Mouse (Mus musculus) bone marrow macrophage, adult 2 months (primary cell): ENCODE data around the gene Cnn3. TPM values are rescaled to one million over a fixed set of nuclear protein-coding genes. Genes with fewer than 3 reads are reported as not detected.

Experiments used
- H3K27ac ChIP-seq: 2 replicates; pipeline ENCODE4 v1.5.1; 2012; ENCODE audit warnings: low read depth, low read length; ENCODE audit not compliant: insufficient read depth
- H3K4me1 ChIP-seq: 2 replicates; pipeline ENCODE4 v1.6.1; 2012; ENCODE audit warnings: low read length; ENCODE audit not compliant: control insufficient read depth, insufficient read depth
- H3K4me3 ChIP-seq: 2 replicates; pipeline ENCODE4 v1.5.1; 2012; ENCODE audit warnings: mild to moderate bottlenecking, low read length, moderate library complexity; ENCODE audit not compliant: insufficient read depth
- CTCF ChIP-seq: IDR thresholded peaks from 2 replicates; pipeline ENCODE4 v1.5.1; 2012; ENCODE audit warnings: low read depth, mild to moderate bottlenecking, low read length, moderate library complexity
- POLR2A ChIP-seq: IDR thresholded peaks from 2 replicates; pipeline ENCODE4 v1.6.1; 2012; ENCODE audit warnings: mild to moderate bottlenecking, low read depth, low read length, borderline replicate concordance
- polyA plus RNA-seq: library from polyadenylated mRNA; stranded (reverse); fragments of >200 nt; gene quantifications from 2 replicates; pipeline ENCODE4 v1.2.4, GENCODE M21; 2012; ENCODE audit not compliant: missing spikeins, insufficient read depth, insufficient read length

Gene Cnn3
- polyA plus RNA-seq, result 1.3 and 3.6 TPM in 2 replicates

DNA sequence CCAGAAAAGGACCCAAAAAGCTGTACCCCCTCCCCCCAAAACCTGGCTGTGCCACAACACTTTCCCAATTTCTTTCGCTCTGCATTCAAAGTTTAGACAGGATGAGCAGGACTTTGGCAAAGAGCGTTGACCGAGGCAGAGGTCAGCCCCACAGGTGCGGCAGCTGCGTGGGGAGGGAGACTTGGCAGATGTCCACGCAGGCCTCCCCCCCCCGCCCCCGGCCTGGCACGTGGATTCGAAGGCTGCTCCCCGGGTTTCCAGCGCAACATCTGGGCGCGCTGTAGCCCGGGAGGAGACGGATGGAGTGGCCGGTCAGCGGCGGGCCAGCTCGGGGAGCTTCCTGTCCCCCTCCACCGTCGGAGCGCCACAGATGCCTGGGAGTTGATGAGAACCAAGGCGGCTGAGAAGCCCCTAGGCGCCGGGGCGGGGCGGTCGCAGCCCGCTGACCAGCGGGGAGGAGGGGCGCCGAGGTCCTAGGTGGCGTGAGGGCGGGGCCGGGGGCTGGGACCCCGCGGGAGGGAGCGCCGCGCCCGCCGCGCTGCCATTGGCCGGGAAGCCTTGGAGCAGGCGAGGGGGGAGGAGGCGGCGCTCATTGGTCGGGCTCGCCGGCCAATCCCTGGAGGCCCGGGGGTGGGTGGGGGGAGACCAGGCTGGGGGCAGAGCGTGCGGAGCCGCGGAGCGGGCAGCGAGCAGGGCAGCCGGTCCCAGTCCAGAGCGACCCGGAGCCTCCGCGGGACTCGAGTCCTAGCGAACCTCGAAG is at the start of gene Cnn3:
Cnn3 (plus strand) TSS at position 637 of the 760 bp plus-strand sequence.
- Histone ChIP-seq H3K27ac (no peak within 1 kb of the TSS), H3K4me3 (peak within 1 kb of the TSS; percentile 47), H3K4me1 (no peaks in the 10 kb centered on the region; the same call in 1 of the 2 replicates)
- TF ChIP-seq CTCF, result no peak
- TF ChIP-seq POLR2A, result no peak

DNA sequence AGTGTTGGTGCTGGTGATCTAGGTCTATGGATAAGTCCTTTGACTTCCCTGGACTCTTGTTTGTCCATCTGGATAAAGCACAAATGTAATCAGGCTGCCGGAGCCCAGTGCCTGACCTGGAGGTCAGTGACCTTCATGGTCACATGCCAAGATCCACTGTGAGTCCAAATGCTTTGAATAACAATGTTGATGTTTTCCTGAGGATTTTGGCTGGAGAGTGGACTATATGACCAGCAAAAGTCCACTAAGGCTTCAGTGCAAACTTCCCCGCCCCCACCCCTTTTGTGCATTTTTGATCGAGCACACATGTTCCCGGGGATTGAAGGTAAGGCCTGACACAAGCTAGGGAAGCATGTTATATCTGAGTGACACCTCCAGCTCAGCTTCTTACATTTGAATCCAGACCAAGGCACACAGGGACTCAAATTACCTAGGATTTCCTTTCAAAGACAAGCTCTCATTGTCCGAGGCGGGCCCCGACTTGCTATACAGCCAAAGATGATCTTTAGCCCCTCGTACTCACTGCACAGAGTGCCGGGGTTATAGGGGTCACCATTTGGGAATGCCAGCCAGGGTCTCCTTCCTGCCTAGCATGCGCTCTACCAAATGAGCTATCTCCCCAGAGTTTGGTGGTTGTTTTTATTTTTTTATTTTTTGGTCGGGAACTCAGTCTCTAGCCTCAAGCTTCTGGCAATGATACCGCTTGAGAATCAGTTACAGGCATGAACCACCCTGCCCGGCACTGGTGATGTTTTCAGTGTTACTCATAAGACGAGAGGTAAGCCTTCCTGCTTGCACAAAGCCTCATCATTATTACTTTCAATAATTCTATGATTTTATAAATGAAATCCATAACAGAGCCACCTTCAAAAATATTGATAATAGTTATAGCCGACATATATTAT is 47.3 kb upstream of the Cnn3 start:
- Histone ChIP-seq H3K4me3 (no peak overlapping the region), H3K27ac (no peak overlapping the region), H3K4me1 (no peaks in the 10 kb centered on the region)
- TF ChIP-seq POLR2A (no peak), CTCF (no peak)

DNA sequence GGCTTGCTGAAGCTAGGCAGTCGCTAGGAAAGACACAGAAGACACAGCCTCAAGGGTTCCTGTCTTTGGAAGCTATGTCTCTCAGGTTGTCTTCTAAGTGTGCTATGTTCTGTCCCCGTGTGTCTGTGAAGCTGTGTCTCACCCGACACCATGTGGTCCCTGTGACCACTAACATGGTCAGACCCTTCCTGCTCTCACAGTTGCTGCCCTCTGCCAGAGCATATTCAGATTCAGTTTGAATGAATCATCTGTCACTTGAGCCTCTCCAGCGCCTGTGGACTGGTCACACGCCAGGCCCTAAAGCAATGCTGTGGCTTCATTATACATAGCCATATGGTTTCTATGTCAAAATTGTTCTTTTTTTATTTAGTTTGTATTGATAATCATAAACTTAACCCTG is 46.6 kb upstream of the Cnn3 start:
- TF ChIP-seq POLR2A (no peak), CTCF (no peak)
- no peaks in the 10 kb centered on the region for H3K4me1 ChIP-seq
- H3K4me3 ChIP-seq, result no peak overlapping the region
- H3K27ac ChIP-seq, result no peak overlapping the region

DNA sequence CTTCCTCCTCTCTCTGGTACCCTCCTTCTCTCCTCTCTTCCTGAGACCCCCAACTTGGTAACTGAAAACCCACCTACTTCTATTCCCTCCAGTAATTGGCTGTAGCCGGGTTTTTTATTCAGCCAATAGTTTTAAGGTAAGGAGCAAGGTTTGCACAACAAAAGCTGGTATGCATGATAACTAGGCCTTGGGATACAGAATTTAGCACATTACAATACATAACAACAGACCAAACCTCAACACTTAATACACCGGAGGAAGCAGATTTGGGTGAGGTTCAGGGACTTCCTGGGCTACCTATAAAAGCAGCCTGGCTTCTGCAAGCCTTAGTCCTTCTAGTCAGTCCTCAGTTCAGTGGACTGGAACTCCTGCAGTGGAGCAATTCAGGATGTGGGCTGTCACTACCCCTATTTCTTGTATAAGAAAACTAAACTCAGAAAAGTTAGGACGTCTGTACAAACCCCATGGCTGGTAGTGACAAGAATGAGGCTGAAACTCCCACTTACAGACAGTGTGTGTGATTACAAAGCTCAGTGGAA is 38.8 kb upstream of the Cnn3 start:
- Histone ChIP-seq H3K4me3 (no peak overlapping the region), H3K4me1 (no peaks in the 10 kb centered on the region), H3K27ac (no peak overlapping the region)
- TF ChIP-seq POLR2A (no peak), CTCF (no peak)

DNA sequence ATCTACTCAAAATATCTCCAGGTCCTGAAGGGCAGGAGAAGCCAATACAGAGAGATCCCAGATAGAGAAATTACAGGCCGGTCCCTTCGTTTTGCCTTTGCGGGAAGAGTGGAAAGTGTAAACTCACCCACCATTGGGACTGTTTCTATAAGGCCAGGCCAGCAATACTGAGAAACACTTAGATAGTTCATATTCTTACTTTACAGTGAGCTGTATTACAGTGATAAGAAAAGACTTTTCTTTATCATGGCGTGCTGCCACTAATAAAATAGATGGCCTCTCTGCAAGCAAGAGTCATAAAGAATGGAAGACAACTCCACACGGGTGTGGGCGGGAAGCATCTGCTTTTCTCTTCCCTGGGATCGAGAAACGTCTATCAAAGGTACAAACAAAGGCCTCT is 36.9 kb upstream of the Cnn3 start:
- no peak for TF ChIP-seq POLR2A
- TF ChIP-seq CTCF, result no peak
- Histone ChIP-seq H3K4me1 (no peaks in the 10 kb centered on the region), H3K4me3 (no peak overlapping the region), H3K27ac (no peak overlapping the region)

DNA sequence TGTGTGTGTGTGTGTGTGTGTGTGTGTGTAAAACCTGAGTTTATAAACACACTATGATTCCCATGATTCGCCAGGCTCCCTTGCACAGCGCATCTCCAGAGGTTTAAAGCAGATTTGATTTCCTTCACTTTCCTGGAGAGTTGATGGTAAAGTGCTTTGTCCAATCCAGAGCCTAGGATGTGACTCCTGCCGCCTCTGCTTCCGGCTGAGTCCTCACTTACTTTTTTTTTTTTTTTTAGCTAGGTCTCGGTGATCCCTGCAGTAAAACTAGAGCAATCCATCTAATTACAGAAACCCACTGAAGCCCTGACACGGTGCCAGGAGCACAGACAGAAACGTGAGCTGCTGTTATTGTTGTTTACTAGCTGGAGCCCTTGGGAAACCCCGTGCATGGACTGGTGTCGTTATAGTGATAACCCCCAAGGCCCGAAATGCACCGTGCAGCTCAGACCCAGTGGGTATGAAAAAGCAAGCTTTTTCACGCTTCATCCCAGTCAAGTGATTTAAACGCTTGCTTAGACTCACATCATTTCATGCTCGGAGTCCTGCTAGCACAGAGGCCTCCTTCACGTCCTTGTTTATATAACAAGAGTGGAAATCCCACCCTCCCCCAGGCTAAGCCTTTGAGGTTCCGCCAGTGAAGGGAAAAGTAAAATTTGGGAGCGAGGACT is 36.3 kb upstream of the Cnn3 start:
- no peak for TF ChIP-seq POLR2A
- TF ChIP-seq CTCF, result no peak
- no peak overlapping the region for H3K4me3 ChIP-seq
- H3K4me1 ChIP-seq, result no peaks in the 10 kb centered on the region
- no peak overlapping the region for H3K27ac ChIP-seq

DNA sequence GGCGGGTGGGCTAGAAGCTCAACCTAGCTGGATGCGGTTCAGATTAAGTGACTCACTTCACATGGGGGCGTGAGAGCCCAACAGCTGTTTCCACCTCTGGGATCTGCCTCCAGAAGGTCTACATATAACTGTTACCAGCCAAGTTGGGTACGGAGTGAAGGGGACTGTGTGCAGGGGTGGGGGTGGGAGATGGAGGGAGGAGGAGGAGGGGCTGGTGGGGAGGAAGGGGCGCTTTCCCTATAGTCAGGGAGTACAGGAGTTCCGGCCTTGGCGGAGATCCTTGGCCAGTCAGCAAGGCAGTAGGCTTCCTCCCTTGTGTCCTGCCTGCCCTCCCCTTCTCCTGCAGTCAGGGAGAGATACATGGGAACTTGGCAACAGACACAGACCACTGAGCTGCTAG is 35.6 kb upstream of the Cnn3 start:
- no peak for TF ChIP-seq CTCF
- no peak for TF ChIP-seq POLR2A
- Histone ChIP-seq H3K27ac (no peak overlapping the region), H3K4me3 (no peak overlapping the region), H3K4me1 (no peaks in the 10 kb centered on the region)

DNA sequence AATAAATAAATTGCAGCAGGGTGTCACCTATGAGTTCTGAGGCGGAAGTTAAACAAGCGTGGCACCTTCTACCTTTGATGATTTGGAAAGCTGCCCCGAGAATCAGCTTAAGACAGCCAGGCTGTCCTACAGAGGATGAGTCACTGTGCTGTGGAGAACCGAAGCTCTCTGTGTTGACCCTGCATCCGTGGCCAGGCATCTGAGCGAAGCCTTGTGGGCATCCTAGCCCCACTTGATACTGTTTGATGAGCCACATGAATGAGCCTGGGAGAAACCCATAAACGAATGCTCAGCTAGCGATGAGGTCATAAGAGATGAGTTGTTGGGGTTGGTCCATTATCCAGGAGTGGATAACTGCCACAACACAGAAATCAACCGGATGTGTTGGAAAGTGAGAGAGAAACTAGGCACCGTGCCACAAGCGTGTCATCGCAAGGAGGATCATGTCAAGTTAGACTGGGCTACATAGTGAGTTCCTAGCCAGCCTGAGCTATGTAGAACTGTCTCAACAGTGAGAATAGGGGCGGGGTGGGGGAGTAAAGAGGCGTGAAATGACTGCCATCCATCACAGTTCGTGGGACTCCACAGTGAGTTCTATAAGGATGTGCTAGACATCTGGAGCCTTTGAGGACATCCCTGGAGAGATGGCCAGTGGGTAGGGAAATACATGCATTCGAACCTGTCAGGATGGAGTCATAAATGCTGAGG is 30.6 kb upstream of the Cnn3 start:
- Histone ChIP-seq H3K4me1 (peaks cover 3% of the 10 kb centered on the region; the same call in 1 of the 2 replicates), H3K4me3 (no peak overlapping the region), H3K27ac (no peak overlapping the region)
- TF ChIP-seq CTCF, result no peak
- TF ChIP-seq POLR2A, result no peak

DNA sequence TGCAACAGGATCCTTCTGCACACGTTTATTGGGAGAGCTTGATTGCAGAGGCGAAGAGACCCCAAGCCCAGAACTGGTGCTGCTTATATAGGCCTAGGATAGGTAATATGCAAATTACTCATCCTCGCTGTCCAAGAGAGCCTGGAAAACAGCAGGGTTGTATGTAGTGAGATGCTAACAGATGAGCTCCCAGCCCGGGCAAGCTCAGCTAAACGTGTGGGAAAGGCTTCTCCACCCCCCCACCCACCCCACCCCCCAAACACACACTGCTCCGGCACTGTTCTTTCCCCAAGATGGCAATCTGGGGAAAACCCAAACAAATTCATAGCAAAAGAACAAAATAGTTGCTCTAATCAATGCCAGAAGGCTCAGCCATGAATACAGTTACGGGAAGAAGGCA is 29.7 kb upstream of the Cnn3 start:
- Histone ChIP-seq H3K27ac (no peak overlapping the region), H3K4me1 (peaks cover 3% of the 10 kb centered on the region; the same call in 1 of the 2 replicates), H3K4me3 (no peak overlapping the region)
- TF ChIP-seq POLR2A (no peak), CTCF (no peak)
